Mouse (Mus musculus) lung, embryonic 14.5 days (tissue): ENCODE measurements at regions not wholly inside any gene's neighbourhood (a gene's known extent, or its start where the extent isn't known, plus 50 kb on each side); places are given as distances from the start of the nearest gene placed in this dataset.

Experiments used
- ATAC-seq: fragments of 200-750 bp; cut with Nextera tagmentation; 2 replicates; pipeline ENCODE4 v1.8.0; 2017; ENCODE audit warnings: mild to moderate bottlenecking, moderate TSS enrichment, moderate library complexity; ENCODE audit not compliant: insufficient read depth
- DNase-seq: peaks from one replicate; pipeline ENCODE4 v3.0.0-alpha.2; 2015
- H3K27ac ChIP-seq: fragments of 300-500 bp; sonication (generic); 2 replicates; pipeline ENCODE4 v1.5.1; 2014; ENCODE audit warnings: low read depth, mild to moderate bottlenecking, moderate library complexity
- H3K27me3 ChIP-seq: fragments of 300-500 bp; sonication (generic); 2 replicates; pipeline ENCODE4 v1.6.1; 2014; ENCODE audit warnings: low read length, control low read depth; ENCODE audit not compliant: insufficient read depth
- H3K36me3 ChIP-seq: fragments of 300-500 bp; sonication (generic); 2 replicates; pipeline ENCODE4 v1.6.1; 2014; ENCODE audit warnings: control low read depth; ENCODE audit not compliant: insufficient read depth
- H3K4me1 ChIP-seq: fragments of 300-500 bp; sonication (generic); 2 replicates; pipeline ENCODE4 v1.6.1; 2014; ENCODE audit warnings: antibody characterized with exemption, control low read depth; ENCODE audit not compliant: insufficient read depth
- H3K4me2 ChIP-seq: fragments of 300-500 bp; sonication (generic); 2 replicates; pipeline ENCODE4 v1.6.1; 2014; ENCODE audit warnings: mild to moderate bottlenecking
- H3K4me3 ChIP-seq: fragments of 300-500 bp; sonication (generic); 2 replicates; pipeline ENCODE4 v1.5.1; 2014; ENCODE audit warnings: low read depth, low read length
- H3K9ac ChIP-seq: fragments of 300-500 bp; sonication (generic); 2 replicates; pipeline ENCODE4 v1.6.1; 2014
- H3K9me3 ChIP-seq: fragments of 300-500 bp; sonication (generic); 2 replicates; pipeline ENCODE4 v1.6.1; 2016; ENCODE audit warnings: low read depth, low read length, control low read depth
- CTCF ChIP-seq: IDR thresholded peaks from 2 replicates; pipeline ENCODE4 v1.5.1; 2016; ENCODE audit warnings: antibody characterized with exemption, low read depth
- WGBS: fragments of 180-500 bp; shearing (Covaris S2); extraction: QIAGEN DNeasy Blood & Tissue Kit; methylation state at CpG from one replicate; pipeline ENCODE4 v1.1.7; 2014; 5-methylcytosine and 5-hydroxymethylcytosine counted together

GRCm38 (mm10) chr15:56436131-56436530 lies 1041.3 kb downstream of the Slc22a22 start:
- no peaks in the 10 kb centered on the region for H3K4me1 ChIP-seq
- no peak overlapping the region for H3K9ac ChIP-seq
- TF ChIP-seq CTCF: no peak
- ATAC-seq (no peak), DNase-seq (no peak)
- no peaks in the 10 kb centered on the region for H3K27me3 ChIP-seq
- no peak overlapping the region for H3K4me2 ChIP-seq
- H3K4me3 ChIP-seq: no peak overlapping the region
- WGBS: 59% methylated on average over 6 of the region's 6 CpGs
- H3K27ac ChIP-seq: no peak overlapping the region
- H3K9me3 ChIP-seq: no peaks in the 10 kb centered on the region
- H3K36me3 ChIP-seq: no peaks in the 10 kb centered on the region

- H3K27me3 ChIP-seq: no peaks in the 10 kb centered on the region
- no peak overlapping the region for H3K4me3 ChIP-seq
- H3K9ac ChIP-seq: no peak overlapping the region
- WGBS: 12% methylated on average over 4 of the region's 4 CpGs
- no peak overlapping the region for H3K27ac ChIP-seq
- H3K9me3 ChIP-seq: no peaks in the 10 kb centered on the region
- ATAC-seq (no peak; the same call in 1 of the 2 replicates), DNase-seq (peak; percentile 9)
- no peak overlapping the region for H3K4me2 ChIP-seq
- no peak for TF ChIP-seq CTCF
- H3K36me3 ChIP-seq: no peaks in the 10 kb centered on the region
- H3K4me1 ChIP-seq: no peaks in the 10 kb centered on the region
These were observed 1051.4 kb downstream of the Slc22a22 start for GRCm38 (mm10) chr15:56425986-56426385.

GRCm38 (mm10) chr15:56420681-56421080 lies 1056.7 kb downstream of the Slc22a22 start:
- 69% methylated on average over 1 of the region's 1 CpGs for WGBS
- no peak overlapping the region for H3K9ac ChIP-seq

GRCm38 (mm10) chr15:56391982-56392381 lies 1085.4 kb downstream of the Slc22a22 start:
- no peak for DNase-seq
- no peaks in the 10 kb centered on the region for H3K4me1 ChIP-seq
- H3K4me3 ChIP-seq: no peak overlapping the region
- ATAC-seq: no peak
- H3K27me3 ChIP-seq: no peaks in the 10 kb centered on the region
- H3K9me3 ChIP-seq: no peaks in the 10 kb centered on the region
- H3K36me3 ChIP-seq: no peaks in the 10 kb centered on the region
- H3K9ac ChIP-seq: no peak overlapping the region
- H3K27ac ChIP-seq: no peak overlapping the region
- TF ChIP-seq CTCF: no peak
- H3K4me2 ChIP-seq: no peak overlapping the region

More at GRCm38 (mm10) chr15:56420681-56421080, 1056.7 kb downstream of the Slc22a22 start:
- no peak for DNase-seq
- Histone ChIP-seq H3K27ac (no peak overlapping the region), H3K4me3 (no peak overlapping the region), H3K9me3 (no peaks in the 10 kb centered on the region), H3K4me2 (no peak overlapping the region), H3K27me3 (no peaks in the 10 kb centered on the region), H3K36me3 (no peaks in the 10 kb centered on the region), H3K4me1 (no peaks in the 10 kb centered on the region)
- no peak for ATAC-seq
- no peak for TF ChIP-seq CTCF

- no peak overlapping the region for H3K9ac ChIP-seq
These were observed 1098.9 kb downstream of the Slc22a22 start for GRCm38 (mm10) chr15:56378511-56378910.

GRCm38 (mm10) chr15:56350903-56351302 lies 1126.5 kb downstream of the Slc22a22 start:
- 71% methylated on average over 5 of the region's 5 CpGs for WGBS
- no peaks in the 10 kb centered on the region for H3K9me3 ChIP-seq
- TF ChIP-seq CTCF: no peak
- no peaks in the 10 kb centered on the region for H3K27me3 ChIP-seq
- no peak overlapping the region for H3K9ac ChIP-seq
- no peak overlapping the region for H3K27ac ChIP-seq
- no peaks in the 10 kb centered on the region for H3K36me3 ChIP-seq
- ATAC-seq: no peak
- no peak overlapping the region for H3K4me3 ChIP-seq
- DNase-seq: no peak
- no peaks in the 10 kb centered on the region for H3K4me1 ChIP-seq
- no peak overlapping the region for H3K4me2 ChIP-seq

More at GRCm38 (mm10) chr15:56378511-56378910, 1098.9 kb downstream of the Slc22a22 start:
- Histone ChIP-seq H3K27me3 (no peaks in the 10 kb centered on the region), H3K9me3 (no peaks in the 10 kb centered on the region), H3K4me1 (no peaks in the 10 kb centered on the region), H3K27ac (no peak overlapping the region), H3K4me3 (no peak overlapping the region), H3K4me2 (no peak overlapping the region), H3K36me3 (no peaks in the 10 kb centered on the region)
- DNase-seq: peak; percentile 70
- TF ChIP-seq CTCF: no peak
- peak; percentile 70; the same call in 1 of the 2 replicates for ATAC-seq
- WGBS: 31% methylated on average over 1 of the region's 1 CpGs

GRCm38 (mm10) chr15:56346111-56346510 lies 1131.3 kb downstream of the Slc22a22 start:
- 67% methylated on average over 2 of the region's 2 CpGs for WGBS
- H3K4me3 ChIP-seq: no peak overlapping the region
- no peak overlapping the region for H3K9ac ChIP-seq
- H3K27ac ChIP-seq: no peak overlapping the region
- H3K36me3 ChIP-seq: no peaks in the 10 kb centered on the region
- no peak overlapping the region for H3K4me2 ChIP-seq
- TF ChIP-seq CTCF: no peak
- ATAC-seq: no peak
- no peaks in the 10 kb centered on the region for H3K4me1 ChIP-seq
- H3K27me3 ChIP-seq: no peaks in the 10 kb centered on the region
- no peaks in the 10 kb centered on the region for H3K9me3 ChIP-seq
- peak; percentile 13 for DNase-seq

- no peak for ATAC-seq
- no peaks in the 10 kb centered on the region for H3K4me1 ChIP-seq
These were observed 1132.5 kb downstream of the Slc22a22 start for GRCm38 (mm10) chr15:56344973-56345372.

More at GRCm38 (mm10) chr15:56344973-56345372, 1132.5 kb downstream of the Slc22a22 start:
- H3K27me3 ChIP-seq: no peaks in the 10 kb centered on the region
- no peak overlapping the region for H3K27ac ChIP-seq
- WGBS: 83% methylated on average over 2 of the region's 2 CpGs
- no peak for TF ChIP-seq CTCF
- no peak for DNase-seq
- no peaks in the 10 kb centered on the region for H3K9me3 ChIP-seq
- no peak overlapping the region for H3K4me3 ChIP-seq
- H3K9ac ChIP-seq: no peak overlapping the region
- H3K4me2 ChIP-seq: no peak overlapping the region
- H3K36me3 ChIP-seq: no peaks in the 10 kb centered on the region
